Mouse (Mus musculus): ENCODE measurements around the gene Fam19a2. TPM values are rescaled to one million over a fixed set of nuclear protein-coding genes. Genes with fewer than 3 reads are reported as not detected.

Fam19a2 gene
- polyA plus RNA-seq, 2 experiments = 3.0 to 3.2 TPM

DNA sequence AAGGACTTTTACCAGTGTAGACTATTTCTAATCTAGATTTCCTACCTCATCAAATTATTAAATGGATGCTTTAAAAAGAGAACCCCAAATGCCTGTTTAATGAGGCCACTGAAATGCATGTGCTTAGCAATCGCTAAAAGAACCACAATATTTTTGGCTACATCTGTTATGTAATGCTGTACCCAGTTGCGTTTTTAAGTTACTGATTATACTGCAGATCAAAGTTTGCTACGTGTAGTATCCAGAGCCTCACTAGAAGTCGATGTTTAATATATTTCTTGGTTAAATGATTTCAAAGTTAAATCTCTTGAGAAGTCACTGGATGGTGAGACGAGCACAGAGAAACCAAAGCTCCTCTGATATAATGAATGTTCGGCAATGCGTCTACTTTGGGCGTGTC is 82.5 kb downstream of the Fam19a2 start:
- 92% methylated on average over 8 of the region's 8 CpGs for WGBS
- H3K9ac ChIP-seq (ENCODE audit: low read depth, low read length, severe bottlenecking) = no peak overlapping the region

DNA sequence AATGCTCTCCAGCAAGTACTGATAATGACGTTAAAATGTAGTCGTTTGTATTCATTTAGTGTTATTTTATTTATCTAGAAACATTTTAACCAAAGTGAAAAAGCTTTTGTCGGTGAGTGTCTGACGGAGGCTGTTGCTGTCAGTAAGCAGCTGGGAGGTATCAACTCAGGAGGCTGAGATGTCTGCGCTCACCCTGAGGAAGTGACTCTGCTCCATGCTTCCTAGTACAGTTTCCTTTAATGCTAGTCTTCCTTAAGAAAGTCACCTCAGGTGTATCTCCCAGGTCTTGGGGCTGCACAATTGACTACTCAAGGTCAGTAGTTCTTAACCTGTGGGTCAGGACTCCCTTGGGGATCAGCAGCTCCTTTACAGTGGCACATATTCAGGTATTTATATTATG is 89.9 kb downstream of the Fam19a2 start:
- TF ChIP-seq POLR2A (IDR thresholded peaks at IDR 0.05; ENCODE audit: borderline replicate concordance, extremely low read depth, insufficient read depth, insufficient read length) = no peak
- no peaks in the 10 kb centered on the region for H3K4me1 ChIP-seq (ENCODE audit: control insufficient read depth, insufficient read depth, low read length)
- 91% methylated on average over 5 of the region's 5 CpGs for WGBS
- no peak overlapping the region for H3K4me3 ChIP-seq (replicated peaks; ENCODE audit: low read length)
- no peaks in the 10 kb centered on the region for H3K9me3 ChIP-seq (ENCODE audit: control insufficient read depth, low read length)
- H3K9ac ChIP-seq (ENCODE audit: low read depth, low read length, severe bottlenecking) = no peak overlapping the region
- H3K4me2 ChIP-seq (replicated peaks; ENCODE audit: low read depth, low read length, severe bottlenecking) = no peak overlapping the region
- H3K27me3 ChIP-seq (ENCODE audit: control insufficient read depth, insufficient read depth, low read length) = no peaks in the 10 kb centered on the region
- no peak overlapping the region for H3K27ac ChIP-seq (replicated peaks; ENCODE audit: low read depth, low read length)
- DNase-seq (ENCODE audit: low spot score) = no peak
- H3K36me3 ChIP-seq (ENCODE audit: control insufficient read depth, insufficient read depth, low read length) = no peaks in the 10 kb centered on the region
- no peak for ATAC-seq (ENCODE audit: low FRiP score, low read depth)

More for the DNA sequence above, 82.5 kb downstream of the Fam19a2 start:
- H3K9me3 ChIP-seq (ENCODE audit: control insufficient read depth, low read length) = no peaks in the 10 kb centered on the region
- ATAC-seq (ENCODE audit: low FRiP score, low read depth) (no peak), DNase-seq (ENCODE audit: low spot score) (no peak)
- no peaks in the 10 kb centered on the region for H3K4me1 ChIP-seq (ENCODE audit: control insufficient read depth, insufficient read depth, low read length)
- H3K27ac ChIP-seq (replicated peaks; ENCODE audit: low read depth, low read length) = no peak overlapping the region
- H3K27me3 ChIP-seq (ENCODE audit: control insufficient read depth, insufficient read depth, low read length) = no peaks in the 10 kb centered on the region
- no peaks in the 10 kb centered on the region for H3K36me3 ChIP-seq (ENCODE audit: control insufficient read depth, insufficient read depth, low read length)
- H3K4me2 ChIP-seq (replicated peaks; ENCODE audit: low read depth, low read length, severe bottlenecking) = no peak overlapping the region
- TF ChIP-seq POLR2A (IDR thresholded peaks at IDR 0.05; ENCODE audit: borderline replicate concordance, extremely low read depth, insufficient read depth, insufficient read length) = no peak
- no peak overlapping the region for H3K4me3 ChIP-seq (replicated peaks; ENCODE audit: low read length)

DNA sequence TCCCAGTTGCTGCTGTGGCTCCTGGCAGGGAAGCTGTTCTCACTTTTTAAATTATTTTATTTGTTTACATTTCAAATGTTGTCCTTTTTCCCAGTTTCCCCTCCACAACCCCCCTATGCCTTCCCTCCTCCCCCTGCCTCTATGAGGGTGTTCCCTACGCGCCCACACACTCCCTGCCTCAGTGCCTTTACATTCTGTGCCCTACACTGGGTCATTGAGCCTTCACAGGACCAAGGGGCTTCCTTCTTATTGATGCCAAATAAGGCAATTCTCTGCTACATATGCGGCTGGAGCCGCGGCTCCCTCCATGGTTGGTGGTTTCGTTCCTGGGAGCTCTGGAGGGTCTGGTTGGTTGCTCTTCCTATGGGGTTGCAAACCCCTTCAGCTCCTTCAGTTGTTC is 93.2 kb downstream of the Fam19a2 start:
- Histone ChIP-seq H3K9ac (ENCODE audit: low read depth, low read length, severe bottlenecking) (no peak overlapping the region), H3K27ac (replicated peaks; ENCODE audit: low read depth, low read length) (no peak overlapping the region)

DNA sequence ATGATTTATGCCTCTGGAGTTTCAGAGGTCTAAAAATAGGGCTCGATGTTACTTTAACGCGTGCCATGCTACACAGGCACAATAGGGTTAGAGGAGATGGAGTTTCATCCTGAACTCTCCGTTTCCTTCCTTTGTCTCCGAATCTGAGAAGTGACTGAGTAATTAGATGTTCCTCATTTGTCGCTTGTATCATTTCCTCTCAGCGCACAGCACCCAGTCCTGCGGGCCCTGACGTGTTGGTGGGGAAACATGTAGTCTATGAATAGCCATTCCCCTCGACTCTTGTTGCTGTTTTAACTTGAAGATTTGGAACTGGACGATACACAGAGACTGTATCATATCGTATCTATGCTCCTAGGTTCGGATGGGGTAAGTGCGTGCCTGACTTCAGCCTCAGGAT is 96.7 kb downstream of the Fam19a2 start:
- Histone ChIP-seq H3K27me3 (ENCODE audit: control insufficient read depth, insufficient read depth, low read length) (no peaks in the 10 kb centered on the region), H3K36me3 (ENCODE audit: control insufficient read depth, insufficient read depth, low read length) (no peaks in the 10 kb centered on the region), H3K4me2 (replicated peaks; ENCODE audit: low read depth, low read length, severe bottlenecking) (no peak overlapping the region), H3K9me3 (ENCODE audit: control insufficient read depth, low read length) (no peaks in the 10 kb centered on the region), H3K4me3 (replicated peaks; ENCODE audit: low read length) (no peak overlapping the region), H3K9ac (ENCODE audit: low read depth, low read length, severe bottlenecking) (no peak overlapping the region), H3K4me1 (ENCODE audit: control insufficient read depth, insufficient read depth, low read length) (no peaks in the 10 kb centered on the region), H3K27ac (replicated peaks; ENCODE audit: low read depth, low read length) (no peak overlapping the region)
- no peak for TF ChIP-seq POLR2A (IDR thresholded peaks at IDR 0.05; ENCODE audit: borderline replicate concordance, extremely low read depth, insufficient read depth, insufficient read length)
- WGBS = 70% methylated on average over 14 of the region's 14 CpGs
- ATAC-seq (ENCODE audit: low FRiP score, low read depth) (no peak), DNase-seq (ENCODE audit: low spot score) (no peak)

More for the DNA sequence above, 93.2 kb downstream of the Fam19a2 start:
- no peaks in the 10 kb centered on the region for H3K9me3 ChIP-seq (ENCODE audit: control insufficient read depth, low read length)
- DNase-seq (ENCODE audit: low spot score) (no peak), ATAC-seq (ENCODE audit: low FRiP score, low read depth) (no peak)
- no peaks in the 10 kb centered on the region for H3K4me1 ChIP-seq (ENCODE audit: control insufficient read depth, insufficient read depth, low read length)
- no peak overlapping the region for H3K4me3 ChIP-seq (replicated peaks; ENCODE audit: low read length)
- WGBS = 84% methylated on average over 6 of the region's 6 CpGs
- H3K4me2 ChIP-seq (replicated peaks; ENCODE audit: low read depth, low read length, severe bottlenecking) = no peak overlapping the region
- H3K27me3 ChIP-seq (ENCODE audit: control insufficient read depth, insufficient read depth, low read length) = no peaks in the 10 kb centered on the region
- no peak for TF ChIP-seq POLR2A (IDR thresholded peaks at IDR 0.05; ENCODE audit: borderline replicate concordance, extremely low read depth, insufficient read depth, insufficient read length)
- no peaks in the 10 kb centered on the region for H3K36me3 ChIP-seq (ENCODE audit: control insufficient read depth, insufficient read depth, low read length)

DNA sequence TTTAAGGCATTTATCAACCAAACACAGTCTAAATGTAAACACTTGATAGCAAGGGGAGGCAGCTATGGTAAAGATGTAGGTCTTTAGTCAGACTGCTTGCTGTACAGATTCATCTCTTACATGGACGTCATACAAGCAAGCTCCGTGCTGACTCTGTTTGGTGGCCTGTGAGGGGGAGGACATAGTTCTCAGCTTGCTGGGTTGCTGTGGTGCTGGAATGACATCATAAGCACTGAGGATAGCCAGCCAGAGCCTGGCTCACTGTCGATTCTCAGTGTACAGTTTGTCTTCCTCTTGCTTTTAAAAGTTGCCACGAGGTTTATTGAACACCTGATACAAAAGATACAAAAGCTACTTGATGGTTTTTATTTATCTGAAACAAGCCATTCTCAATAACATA is 100.8 kb downstream of the Fam19a2 start:
- no peak for DNase-seq (ENCODE audit: low spot score)
- no peak for TF ChIP-seq POLR2A (IDR thresholded peaks at IDR 0.05; ENCODE audit: borderline replicate concordance, extremely low read depth, insufficient read depth, insufficient read length)
- Histone ChIP-seq H3K27me3 (ENCODE audit: control insufficient read depth, insufficient read depth, low read length) (no peaks in the 10 kb centered on the region), H3K27ac (replicated peaks; ENCODE audit: low read depth, low read length) (no peak overlapping the region), H3K4me1 (ENCODE audit: control insufficient read depth, insufficient read depth, low read length) (no peaks in the 10 kb centered on the region), H3K9me3 (ENCODE audit: control insufficient read depth, low read length) (no peaks in the 10 kb centered on the region), H3K4me3 (replicated peaks; ENCODE audit: low read length) (no peak overlapping the region), H3K9ac (ENCODE audit: low read depth, low read length, severe bottlenecking) (no peak overlapping the region), H3K4me2 (replicated peaks; ENCODE audit: low read depth, low read length, severe bottlenecking) (no peak overlapping the region), H3K36me3 (ENCODE audit: control insufficient read depth, insufficient read depth, low read length) (no peaks in the 10 kb centered on the region)
- 79% methylated on average over 4 of the region's 4 CpGs for WGBS
- ATAC-seq (ENCODE audit: low FRiP score, low read depth) = no peak

Data from limb, embryonic 14.5 days (tissue).